24 mouse cellular contexts compared by ENCODE assay signal in the genomic region with DNA sequence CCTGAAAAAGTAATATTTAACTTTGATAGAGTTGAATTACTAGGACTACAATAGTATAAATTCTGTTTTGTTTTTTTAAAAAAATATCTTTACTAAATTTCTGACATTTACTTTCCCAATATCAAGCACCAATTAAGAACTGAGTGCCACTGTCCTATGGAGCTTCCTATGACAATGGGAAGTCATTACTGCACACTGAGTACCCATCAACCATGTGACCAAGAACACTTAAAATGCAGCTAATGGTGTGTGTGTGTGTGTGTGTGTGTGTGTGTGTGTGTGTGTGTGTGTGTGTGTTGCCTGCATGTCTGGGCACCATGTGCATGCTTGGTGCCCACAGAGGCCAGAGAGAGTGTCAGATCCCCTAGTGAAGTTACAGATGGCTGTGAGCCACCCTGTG. TPM values are rescaled to one million over a fixed set of nuclear protein-coding genes. Genes with fewer than 3 reads are reported as not detected.
DNase-seq lines count a peak whose midpoint lies in the region; ATAC-seq and TF ChIP-seq lines count a peak whose summit lies in the region.
"Had no signal": no experiment of that assay in that cellular context is flagged by ENCODE, and none has a peak within 500 bp of the region (broad histone marks: within the 10 kb centered on the region; RNA-seq: fewer than 3 reads in every experiment).

No protein-coding gene starts in this region.

- no peak overlapping the region for H3K4me2 ChIP-seq in forebrain, embryonic 16.5 days (ENCODE audit: low read length)
- H3K4me2 ChIP-seq in myocyte (ENCODE audit: low read depth) = peak overlapping the region; percentile 31
- H3K4me2 ChIP-seq: heart, embryonic 13.5 days; kidney, embryonic 15.5 days; limb, embryonic 13.5 days; lung, embryonic 14.5 days; midbrain, embryonic 13.5 days had no signal

- H3K79me2 ChIP-seq in myocyte (ENCODE audit: control insufficient read depth, insufficient read depth) = peaks cover 95% of the 10 kb centered on the region

- H3K4me1 ChIP-seq in forebrain, embryonic 16.5 days (replicated peaks; ENCODE audit: control insufficient read depth, insufficient read depth, low read length) = peaks cover 13% of the 10 kb centered on the region
- peaks cover 11% of the 10 kb centered on the region for H3K4me1 ChIP-seq in forebrain, embryonic 10.5 days

- H3K9me3 ChIP-seq in forebrain, embryonic 16.5 days (ENCODE audit: control insufficient read depth, low read length) = no peaks in the 10 kb centered on the region; the same call in 1 of the 2 replicates
- H3K9me3 ChIP-seq in forebrain, embryonic 10.5 days = peaks cover 3% of the 10 kb centered on the region; the same call in 1 of the 2 replicates
- H3K9me3 ChIP-seq: heart, embryonic 13.5 days; kidney, embryonic 15.5 days; limb, embryonic 13.5 days; midbrain, embryonic 13.5 days had no signal

- no peak for DNase-seq in forebrain, embryonic 10.5 days (ENCODE audit: extremely low spot score, low spot score)
- DNase-seq in layer of hippocampus, adult 2 months (ENCODE audit: low spot score in 2 of 2) = no peak
- DNase-seq in layer of hippocampus, postnatal 14 days (ENCODE audit: low spot score in 2 of 2) = no peak
- DNase-seq in retina, postnatal 1 day = peak; percentile 28
- DNase-seq in retina, embryonic 14.5 days (ENCODE audit: low spot score) = no peak
- DNase-seq in adrenal gland, adult 8-10 months = no peak
- DNase-seq: adrenal gland, postnatal 36 days; cerebellum, adult 9-10 months; cerebellum, postnatal 36 days; gastrocnemius, postnatal 36 days; heart, adult 2 months; heart, postnatal 10 days; kidney, adult 18-20 months; kidney, postnatal 25 days; lung, embryonic 14.5 days; thymus, adult 2 months; thymus, postnatal 36 days had no signal

- peak; percentile 45; the same call in 1 of the 2 replicates for ATAC-seq in forebrain, embryonic 16.5 days
- ATAC-seq: midbrain, embryonic 13.5 days had no signal

- H3K27ac ChIP-seq in forebrain, embryonic 16.5 days (ENCODE audit: low read length) = no peak overlapping the region
- no peak overlapping the region for H3K27ac ChIP-seq in forebrain, embryonic 10.5 days
- H3K27ac ChIP-seq in layer of hippocampus, adult 2 months = peak overlapping the region; percentile 3; the same call in 1 of the 2 replicates
- H3K27ac ChIP-seq: heart, adult 2 months; heart, embryonic 13.5 days; kidney, embryonic 15.5 days; limb, embryonic 13.5 days; liver, embryonic 14.5 days; midbrain, embryonic 13.5 days had no signal

- TF ChIP-seq CTCF in layer of hippocampus, adult 2 months (conservative IDR thresholded peaks at IDR 0.05) = no peak

- H3K4me3 ChIP-seq in forebrain, embryonic 16.5 days (replicated peaks; ENCODE audit: low read length) = no peak overlapping the region
- H3K4me3 ChIP-seq in forebrain, embryonic 10.5 days = no peak overlapping the region
- no peak overlapping the region for H3K4me3 ChIP-seq in layer of hippocampus, adult 2 months
- no peak overlapping the region for H3K4me3 ChIP-seq in myocyte
- H3K4me3 ChIP-seq: heart, adult 2 months; heart, embryonic 13.5 days; kidney, embryonic 15.5 days; limb, embryonic 13.5 days; midbrain, embryonic 13.5 days had no signal

- H3K36me3 ChIP-seq in forebrain, embryonic 16.5 days (ENCODE audit: control insufficient read depth, insufficient read depth) = no peaks in the 10 kb centered on the region
- H3K36me3 ChIP-seq in forebrain, embryonic 10.5 days (replicated peaks) = peaks cover 23% of the 10 kb centered on the region
- H3K36me3 ChIP-seq in myocyte (ENCODE audit: control insufficient read depth, insufficient read depth) = peaks cover 7% of the 10 kb centered on the region

- TF ChIP-seq POLR2A in myocyte (IDR thresholded peaks at IDR 0.05; ENCODE audit: insufficient read length, low read depth) = no peak

- H3K27me3 ChIP-seq in forebrain, embryonic 16.5 days (replicated peaks; ENCODE audit: control insufficient read depth, insufficient read depth, low read length) = no peaks in the 10 kb centered on the region
- H3K27me3 ChIP-seq in forebrain, embryonic 10.5 days (ENCODE audit: poor library complexity, severe bottlenecking) = no peaks in the 10 kb centered on the region
- H3K27me3 ChIP-seq in myocyte (ENCODE audit: control insufficient read depth, insufficient read depth, insufficient read length) = no peaks in the 10 kb centered on the region
- H3K27me3 ChIP-seq: heart, embryonic 13.5 days; kidney, embryonic 15.5 days; limb, embryonic 13.5 days; midbrain, embryonic 13.5 days had no signal

- H3K9ac ChIP-seq in forebrain, embryonic 16.5 days (replicated peaks; ENCODE audit: low read depth, low read length) = no peak overlapping the region
- H3K9ac ChIP-seq: heart, embryonic 13.5 days; kidney, embryonic 15.5 days; limb, embryonic 13.5 days; liver, embryonic 14.5 days; lung, embryonic 14.5 days; midbrain, embryonic 13.5 days had no signal

- H3ac ChIP-seq in myocyte (ENCODE audit: control insufficient read depth, insufficient read length) = no peak overlapping the region

TF ChIP-seq in myocyte, 11 proteins besides CTCF, POLR2A, EP300 and RAD21:
- TF ChIP-seq MYOD1 (IDR thresholded peaks at IDR 0.05; ENCODE audit: control insufficient read depth in 1 of 3, insufficient read length in 2 of 3, low read depth in 2 of 3) = no peak
- no peak for TF ChIP-seq CEBPB (IDR thresholded peaks at IDR 0.05; ENCODE audit: insufficient read depth, poor library complexity, severe bottlenecking)
- no peak for TF ChIP-seq TCF3 (IDR thresholded peaks at IDR 0.05; ENCODE audit: insufficient read length, low read depth)
- TF ChIP-seq E2F4 (IDR thresholded peaks at IDR 0.05; ENCODE audit: insufficient read depth) = no peak
- TF ChIP-seq POLR2AphosphoS2 (IDR thresholded peaks at IDR 0.05; ENCODE audit: insufficient read length, low read depth) = no peak
- no peak for TF ChIP-seq TCF12 (IDR thresholded peaks at IDR 0.05; ENCODE audit: insufficient read depth, poor library complexity, severe bottlenecking)
- TF ChIP-seq REST (IDR thresholded peaks at IDR 0.05; ENCODE audit: insufficient read depth, insufficient read length) = no peak

RNA-seq across cellular contexts. Expression of a gene that starts 23.2 kb away (rescaled TPM):
- 20.0 and 24.9 TPM in 2 replicates for polyA plus RNA-seq in forebrain, embryonic 16.5 days (2015; fragmentation: Nextera tagmentation; extraction: Ambion mirVana)
- 25.4 and 25.9 TPM in 2 replicates for polyA plus RNA-seq in forebrain, embryonic 10.5 days (2016; fragmentation: Nextera tagmentation; extraction: Ambion mirVana)
- 10 to 100 TPM; 49.2 to 54.5 TPM for total RNA-seq in layer of hippocampus, adult 2 months (2021)
- total RNA-seq in layer of hippocampus, postnatal 14 days (2021) = 10 to 100 TPM; 56.1 to 58.4 TPM
- 8.4 TPM for polyA plus RNA-seq in myocyte (2012; fragmentation: generic; extraction: Trizol)
- 10 to 100 TPM; 74.7 to 92.6 (median 89.5) TPM for total RNA-seq in adrenal gland, adult 8-10 months (2022)
